Mouse (Mus musculus): ENCODE results near the gene Ing2.

DNA sequence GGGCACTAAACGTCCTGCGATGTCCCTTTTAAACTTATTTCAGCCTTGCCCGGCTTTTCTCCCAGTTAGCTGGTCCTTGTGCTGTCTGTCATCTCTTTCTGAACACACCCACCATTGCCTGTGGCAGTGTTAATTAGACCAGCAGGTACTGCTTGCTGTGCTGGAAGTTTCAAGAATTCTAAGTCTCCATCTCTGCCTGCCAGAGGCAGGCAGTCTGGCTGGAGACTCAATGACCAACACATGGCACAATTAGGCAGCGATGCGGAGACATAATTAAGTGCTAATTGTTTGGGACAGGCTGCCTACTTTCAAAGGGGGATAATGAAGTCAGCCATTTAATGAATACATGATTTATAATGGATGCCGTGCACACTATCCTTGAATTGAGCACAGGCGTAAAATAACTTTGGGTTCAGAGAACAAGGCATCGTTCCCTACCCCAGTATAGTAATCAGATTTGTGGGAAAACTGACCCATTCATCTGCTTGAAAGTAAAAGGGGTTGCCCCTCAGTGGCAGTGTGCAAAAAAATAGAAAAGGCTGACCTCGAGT lies 32.8 kb downstream of the Ing2 start:
- TF ChIP-seq GATA1 (IDR thresholded peaks at IDR 0.05; ENCODE audit: low read length) (no peak), TAL1 (IDR thresholded peaks at IDR 0.05; ENCODE audit: low read length) (no peak)
